Mouse (Mus musculus): ENCODE measurements around the gene Cst13.

Cst13 gene

GRCm38 (mm10) chr2:148874617-148875334 is 54.9 kb downstream of the Cst13 start:
- no peak for DNase-seq (ENCODE audit: low spot score)

- DNase-seq (ENCODE audit: low spot score) = peak; percentile 94
These were observed 55.5 kb downstream of the Cst13 start, which contains the start of gene Cst3 for GRCm38 (mm10) chr2:148875335-148875811. Cst3 (minus strand) TSS chr2:148875692.

- no peak for DNase-seq (ENCODE audit: low spot score)
These were observed 57.3 kb downstream of the Cst13 start for GRCm38 (mm10) chr2:148877016-148877770.

GRCm38 (mm10) chr2:148878641-148879130 is 58.8 kb downstream of the Cst13 start:
- DNase-seq (ENCODE audit: low spot score) = no peak

- no peak for DNase-seq (ENCODE audit: low spot score)
These were observed 59.3 kb downstream of the Cst13 start for GRCm38 (mm10) chr2:148879199-148879598.
